Mouse (Mus musculus) small intestine, adult 2 months (tissue): ENCODE data around the gene Slc2a4.

Experiments
- CTCF ChIP-seq: fragments of 200-500 bp; IDR thresholded peaks from 2 replicates; pipeline ENCODE4 v1.5.1; 2012; ENCODE audit warnings: low read depth, mild to moderate bottlenecking, control low read depth, inconsistent platforms, low read length, moderate library complexity, mixed read lengths; ENCODE audit not compliant: insufficient replicate concordance, insufficient read length; ENCODE audit errors: extremely low read depth
- POLR2A ChIP-seq: fragments of 200-500 bp; IDR thresholded peaks from 2 replicates; pipeline ENCODE4 v1.6.1; 2012; ENCODE audit warnings: low read depth, mild to moderate bottlenecking, control low read depth, inconsistent platforms, low read length, moderate library complexity

- no peak for TF ChIP-seq CTCF
- no peak for TF ChIP-seq POLR2A
Observed at GRCm38 (mm10) chr11:69981141-69981762, 33.3 kb upstream of the Slc2a4 start, which contains the start of gene Ctdnep1.
